Comparison of ENCODE assay signal across 28 mouse cellular contexts in genomic region chr8:119967435-119967834, GRCm38 (mm10). TPM values are rescaled to one million over a fixed set of nuclear protein-coding genes. Genes with fewer than 3 reads are reported as not detected.
DNase-seq lines count a peak whose midpoint lies in the region; ATAC-seq and TF ChIP-seq lines count a peak whose summit lies in the region.
"Had no signal": no experiment of that assay in that cellular context is flagged by ENCODE, and none has a peak within 500 bp of the region (broad histone marks: within the 10 kb centered on the region; RNA-seq: fewer than 3 reads in every experiment).

No protein-coding gene starts in this region.

- no peak overlapping the region for H3K9ac ChIP-seq in heart, adult 2 months (ENCODE audit: low read depth, low read length)
- no peak overlapping the region for H3K9ac ChIP-seq in heart, embryonic 11.5 days (ENCODE audit: low read depth, low read length)
- no peak overlapping the region for H3K9ac ChIP-seq in liver, adult 2 months (ENCODE audit: low read depth, low read length)
- no peak overlapping the region for H3K9ac ChIP-seq in liver, embryonic 12.5 days
- no peak overlapping the region for H3K9ac ChIP-seq in ES-Bruce4 (ENCODE audit: low read depth, poor library complexity, severe bottlenecking)
- H3K9ac ChIP-seq: heart, embryonic 15.5 days; hindbrain, embryonic 13.5 days; limb, embryonic 15.5 days; midbrain, embryonic 13.5 days; neural tube, embryonic 12.5 days had no signal

- H3K4me2 ChIP-seq in heart, embryonic 11.5 days = no peak overlapping the region
- no peak overlapping the region for H3K4me2 ChIP-seq in liver, embryonic 12.5 days
- H3K4me2 ChIP-seq: heart, embryonic 15.5 days; hindbrain, embryonic 13.5 days; limb, embryonic 15.5 days; midbrain, embryonic 13.5 days; neural tube, embryonic 12.5 days had no signal

- WGBS in heart, adult 2 months = 92% methylated on average over 9 of the region's 9 CpGs
- WGBS in heart, embryonic 11.5 days (ENCODE audit: insufficient replicate concordance) = 83% methylated on average over 9 of the region's 9 CpGs
- WGBS in liver, adult 2 months = 88% methylated on average over 9 of the region's 9 CpGs
- 74% methylated on average over 9 of the region's 9 CpGs for WGBS in liver, embryonic 12.5 days (ENCODE audit: insufficient replicate concordance)

- H3K27me3 ChIP-seq in heart, adult 2 months (ENCODE audit: control insufficient read depth, insufficient read depth, low read length) = no peaks in the 10 kb centered on the region
- H3K27me3 ChIP-seq in heart, embryonic 11.5 days (ENCODE audit: control insufficient read depth, insufficient read depth, low read length) = no peaks in the 10 kb centered on the region
- 0 out of 2 replicates have a peak, but pooled peaks cover 3% of the 10 kb centered on the region for H3K27me3 ChIP-seq in liver, adult 2 months (ENCODE audit: control insufficient read depth, insufficient read depth, low read length)
- H3K27me3 ChIP-seq in liver, embryonic 12.5 days (replicated peaks) = 0 out of 2 replicates have a peak, but pooled peaks cover 8% of the 10 kb centered on the region
- no peaks in the 10 kb centered on the region for H3K27me3 ChIP-seq in ES-Bruce4 (ENCODE audit: control insufficient read depth, insufficient read depth, low read length, poor library complexity, severe bottlenecking)
- H3K27me3 ChIP-seq: hindbrain, embryonic 13.5 days; midbrain, embryonic 13.5 days; neural tube, embryonic 12.5 days had no signal

- TF ChIP-seq EP300 in heart, adult 2 months (IDR thresholded peaks at IDR 0.05; ENCODE audit: insufficient read depth, low read depth, low read length) = no peak
- TF ChIP-seq EP300 in ES-Bruce4 (IDR thresholded peaks at IDR 0.05; ENCODE audit: insufficient read depth, low read depth, low read length) = no peak

- no peaks in the 10 kb centered on the region for H3K4me1 ChIP-seq in heart, adult 2 months (ENCODE audit: control insufficient read depth, insufficient read depth, low read length)
- no peaks in the 10 kb centered on the region for H3K4me1 ChIP-seq in heart, embryonic 11.5 days (ENCODE audit: control insufficient read depth, insufficient read depth, low read length)
- no peaks in the 10 kb centered on the region for H3K4me1 ChIP-seq in liver, adult 2 months (ENCODE audit: control insufficient read depth, insufficient read depth, low read length)
- H3K4me1 ChIP-seq in liver, embryonic 12.5 days = 0 out of 2 replicates have a peak, but pooled peaks cover 3% of the 10 kb centered on the region
- no peaks in the 10 kb centered on the region for H3K4me1 ChIP-seq in ES-Bruce4 (ENCODE audit: control insufficient read depth, insufficient read depth, low read length)
- H3K4me1 ChIP-seq: forebrain, embryonic 10.5 days; heart, embryonic 15.5 days; hindbrain, embryonic 13.5 days; midbrain, embryonic 13.5 days; neural tube, embryonic 12.5 days had no signal

- 0 out of 2 replicates have a peak, but pooled peaks cover 5% of the 10 kb centered on the region for H3K9me3 ChIP-seq in heart, embryonic 11.5 days (replicated peaks; ENCODE audit: control insufficient read depth, low read length)
- H3K9me3 ChIP-seq in liver, embryonic 12.5 days (replicated peaks) = peaks cover 10% of the 10 kb centered on the region; the same call in 1 of the 2 replicates
- no peaks in the 10 kb centered on the region; the same call in 1 of the 2 replicates for H3K9me3 ChIP-seq in ES-Bruce4 (replicated peaks; ENCODE audit: control insufficient read depth, insufficient read depth, low read length, poor library complexity, severe bottlenecking)
- H3K9me3 ChIP-seq: heart, embryonic 15.5 days; hindbrain, embryonic 13.5 days; limb, embryonic 15.5 days had no signal

- no peak overlapping the region for H3K4me3 ChIP-seq in heart, adult 2 months
- H3K4me3 ChIP-seq in heart, embryonic 11.5 days (ENCODE audit: low read depth, low read length) = no peak overlapping the region
- H3K4me3 ChIP-seq in liver, adult 2 months (ENCODE audit: insufficient read depth, low read depth, low read length) = no peak overlapping the region
- no peak overlapping the region for H3K4me3 ChIP-seq in liver, embryonic 12.5 days
- no peak overlapping the region for H3K4me3 ChIP-seq in ES-Bruce4 (ENCODE audit: low read depth, low read length)
- H3K4me3 ChIP-seq: forebrain, embryonic 10.5 days; heart, embryonic 15.5 days; hindbrain, embryonic 13.5 days; limb, embryonic 15.5 days; megakaryocyte, embryonic 14.5 days; midbrain, embryonic 13.5 days; neural tube, embryonic 12.5 days had no signal

- TF ChIP-seq CTCF in heart, adult 2 months (IDR thresholded peaks at IDR 0.05) = peak; percentile 43
- TF ChIP-seq CTCF in liver, adult 2 months (IDR thresholded peaks at IDR 0.05; ENCODE audit: low read depth, low read length) = 0 out of 2 replicates have a peak, but pooled peaks have one; percentile 5
- peak; percentile 66 for TF ChIP-seq CTCF in ES-Bruce4 (IDR thresholded peaks at IDR 0.05; ENCODE audit: low read depth, low read length)

- no peaks in the 10 kb centered on the region for H3K79me2 ChIP-seq in heart, adult 2 months (replicated peaks; ENCODE audit: control insufficient read depth, insufficient read depth, low read length)
- H3K79me2 ChIP-seq in liver, adult 2 months (ENCODE audit: control insufficient read depth, insufficient read depth, low read length) = no peaks in the 10 kb centered on the region

- intact Hi-C loops in heart, adult 2 months (cut with DNase I) = no loop called here

- ATAC-seq in heart, embryonic 11.5 days (replicated peaks; ENCODE audit: insufficient number of reproducible peaks, low FRiP score, low TSS enrichment) = no peak
- no peak for ATAC-seq in liver, embryonic 12.5 days
- peak; percentile 34; the same call in 1 of the 2 replicates for ATAC-seq in erythroblast, adult 5-6 weeks (replicated peaks; ENCODE audit: low FRiP score, poor library complexity, severe bottlenecking)
- ATAC-seq: forebrain, embryonic 16.5 days; midbrain, embryonic 13.5 days had no signal

- no peak for DNase-seq in heart, adult 2 months
- no peak for DNase-seq in liver, adult 2 months (ENCODE audit: extremely low read depth, low read depth, low spot score)
- DNase-seq in ovary, postnatal 14 days (ENCODE audit: low spot score) = no peak
- DNase-seq: adrenal gland, postnatal 36 days; cerebellum, adult 11 months; cerebellum, adult 9-11 months; gastrocnemius, postnatal 14 days; heart, adult 18-20 months; heart, postnatal 36 days; kidney, adult 9 months; left cerebral cortex, postnatal 4 days; lung, adult 18-20 months; thymus, adult 2 months; thymus, postnatal 4 days had no signal

- H3K36me3 ChIP-seq in heart, adult 2 months (ENCODE audit: control insufficient read depth, insufficient read depth, low read length) = no peaks in the 10 kb centered on the region
- H3K36me3 ChIP-seq in heart, embryonic 11.5 days (ENCODE audit: control insufficient read depth, insufficient read depth, low read length) = no peaks in the 10 kb centered on the region
- no peaks in the 10 kb centered on the region for H3K36me3 ChIP-seq in liver, adult 2 months (ENCODE audit: control insufficient read depth, insufficient read depth, low read length)
- no peaks in the 10 kb centered on the region for H3K36me3 ChIP-seq in liver, embryonic 12.5 days
- H3K36me3 ChIP-seq in ES-Bruce4 (ENCODE audit: control insufficient read depth, insufficient read depth, low read length, poor library complexity, severe bottlenecking) = no peaks in the 10 kb centered on the region
- H3K36me3 ChIP-seq: forebrain, embryonic 10.5 days; G1E; heart, embryonic 15.5 days; hindbrain, embryonic 13.5 days; limb, embryonic 15.5 days; midbrain, embryonic 13.5 days; neural tube, embryonic 12.5 days had no signal

- TF ChIP-seq POLR2A in heart, adult 2 months (IDR thresholded peaks at IDR 0.05; ENCODE audit: insufficient read depth, low read depth, low read length) = no peak
- no peak for TF ChIP-seq POLR2A in liver, adult 2 months (IDR thresholded peaks at IDR 0.05; ENCODE audit: extremely low read depth, insufficient read depth, low read length)
- TF ChIP-seq POLR2A in ES-Bruce4 (IDR thresholded peaks at IDR 0.05; ENCODE audit: insufficient read depth, low read length) = no peak

- H3K27ac ChIP-seq in heart, adult 2 months = no peak overlapping the region
- H3K27ac ChIP-seq in heart, embryonic 11.5 days (ENCODE audit: low read depth, low read length) = no peak overlapping the region
- no peak overlapping the region for H3K27ac ChIP-seq in liver, adult 2 months (replicated peaks; ENCODE audit: insufficient read depth, low read depth, low read length)
- no peak overlapping the region for H3K27ac ChIP-seq in liver, embryonic 12.5 days
- H3K27ac ChIP-seq in ES-Bruce4 (ENCODE audit: insufficient read depth, low read length) = no peak overlapping the region
- H3K27ac ChIP-seq: forebrain, embryonic 10.5 days; heart, embryonic 15.5 days; hindbrain, embryonic 13.5 days; limb, embryonic 15.5 days; midbrain, embryonic 13.5 days; neural tube, embryonic 12.5 days had no signal

RNA-seq across cellular contexts. Expression of gene Crispld2, which starts 24.8 kb away (rescaled TPM):
- total RNA-seq in heart, adult 2 months (2021) = 10 to 100 TPM; 24.3 to 29.9 TPM
- 30.3 and 47.5 TPM in 2 replicates for polyA plus RNA-seq in heart, adult 2 months (2012; rRNA removed)
- polyA plus RNA-seq in heart, embryonic 11.5 days (2014; fragmentation: Nextera tagmentation; extraction: Ambion mirVana) = 1.7 and 2.8 TPM in 2 replicates
- 0.27 and 0.28 TPM in 2 replicates for total RNA-seq in liver, adult 2 months (2014; rRNA removed)
- 0.57 and 0.72 TPM in 2 replicates for polyA plus RNA-seq in liver, adult 2 months (2012; rRNA removed)
- 1.7 and 2.1 TPM in 2 replicates for polyA plus RNA-seq in liver, embryonic 12.5 days (2016; fragmentation: Nextera tagmentation; extraction: Ambion mirVana)
- 0.84 and 1.3 TPM in 2 replicates for polyA plus RNA-seq in ES-Bruce4 (2011; ENCODE audit: insufficient read depth, insufficient read length, low read depth, missing spikeins)
- 1.9 and 3.1 TPM in 2 replicates for total RNA-seq in erythroblast, adult 5-6 weeks (2015; ENCODE audit: low replicate concordance)
- total RNA-seq in erythroblast, adult 5-6 weeks (2017; ENCODE audit: low replicate concordance) = 2.9 and 3.0 TPM in 2 replicates
- total RNA-seq: common myeloid progenitor, adult 5-6 weeks had no signal

RNA-seq across cellular contexts. Expression of gene Gm20388, which starts 56.8 kb away (rescaled TPM):
- total RNA-seq in heart, adult 2 months (2021) = 1 to 10 TPM in 1 of 2 experiments, not detected in 1; 1.8 TPM
- 32.3 and 39.0 TPM in 2 replicates for polyA plus RNA-seq in heart, adult 2 months (2012; rRNA removed)
- 6.4 TPM in 1 of 2 replicates, not detected in the other for polyA plus RNA-seq in heart, embryonic 11.5 days (2014; fragmentation: Nextera tagmentation; extraction: Ambion mirVana)
- 6.4 and 8.3 TPM in 2 replicates for total RNA-seq in liver, adult 2 months (2014; rRNA removed)
- polyA plus RNA-seq in liver, adult 2 months (2012; rRNA removed) = 19.9 TPM in 2 replicates
- polyA plus RNA-seq in liver, embryonic 12.5 days (2016; fragmentation: Nextera tagmentation; extraction: Ambion mirVana) = not detected in 2 replicates
- polyA plus RNA-seq in ES-Bruce4 (2011; ENCODE audit: insufficient read depth, insufficient read length, low read depth, missing spikeins) = 28.1 and 32.5 TPM in 2 replicates
- total RNA-seq in erythroblast, adult 5-6 weeks (2015; ENCODE audit: low replicate concordance) = 2.9 and 5.2 TPM in 2 replicates
- total RNA-seq in erythroblast, adult 5-6 weeks (2017; ENCODE audit: low replicate concordance) = 0.28 and 7.8 TPM in 2 replicates
- polyA plus RNA-seq: heart, embryonic 15.5 days; neural tube, embryonic 12.5 days had no signal

RNA-seq across cellular contexts. Expression of gene Usp10, which starts 57.3 kb away (rescaled TPM):
- total RNA-seq in heart, adult 2 months (2021) = 10 to 100 TPM; 41.9 to 49.8 TPM
- 51.1 and 58.6 TPM in 2 replicates for polyA plus RNA-seq in heart, adult 2 months (2012; rRNA removed)
- 99.2 and 104 TPM in 2 replicates for polyA plus RNA-seq in heart, embryonic 11.5 days (2014; fragmentation: Nextera tagmentation; extraction: Ambion mirVana)
- 42.6 and 50.1 TPM in 2 replicates for total RNA-seq in liver, adult 2 months (2014; rRNA removed)
- polyA plus RNA-seq in liver, adult 2 months (2012; rRNA removed) = 82.3 and 94.1 TPM in 2 replicates
- polyA plus RNA-seq in liver, embryonic 12.5 days (2016; fragmentation: Nextera tagmentation; extraction: Ambion mirVana) = 124 and 136 TPM in 2 replicates
- 322 and 385 TPM in 2 replicates for polyA plus RNA-seq in ES-Bruce4 (2011; ENCODE audit: insufficient read depth, insufficient read length, low read depth, missing spikeins)
- 66.3 and 87.0 TPM in 2 replicates for total RNA-seq in erythroblast, adult 5-6 weeks (2015; ENCODE audit: low replicate concordance)
- total RNA-seq in erythroblast, adult 5-6 weeks (2017; ENCODE audit: low replicate concordance) = 59.7 and 83.1 TPM in 2 replicates

Comparison
In these comparisons a context has a peak if more than half of its experiments do, and no peak if none do; other contexts are left out.
1. CTCF ChIP-seq: peak in every context shown above with its lines; median percentile 66 in ES-Bruce4; 43 in heart, adult 2 months; 5 in liver, adult 2 months.